Mouse (Mus musculus) forebrain, postnatal 0 days (tissue): ENCODE results near the gene Asb6. TPM values are rescaled to one million over a fixed set of nuclear protein-coding genes. Genes with fewer than 3 reads are reported as not detected.
A peak's percentile ranks its signal among the peaks of the same experiment; 100 is the strongest.

Experiments used
- ATAC-seq: fragments of 200-750 bp; cut with Nextera tagmentation; 2 replicates; pipeline ENCODE4 v1.8.0; 2017; ENCODE audit warnings: mild to moderate bottlenecking, moderate library complexity
- DNase-seq: peaks from one replicate; pipeline ENCODE4 v3.0.0-alpha.2; 2015
- H3K27ac ChIP-seq: fragments of 300-500 bp; sonication (generic); 2 replicates; pipeline ENCODE4 v1.5.1; 2014; ENCODE audit warnings: low read depth, mild to moderate bottlenecking, antibody characterized with exemption, low read length, moderate library complexity, mixed read lengths
- H3K27me3 ChIP-seq: fragments of 300-500 bp; sonication (generic); 2 replicates; pipeline ENCODE4 v1.6.1; 2014; ENCODE audit warnings: mild to moderate bottlenecking, low read length, mixed read lengths; ENCODE audit not compliant: insufficient read depth
- H3K36me3 ChIP-seq: fragments of 300-500 bp; sonication (generic); 2 replicates; pipeline ENCODE4 v1.6.1; 2014; ENCODE audit warnings: mild to moderate bottlenecking, moderate library complexity; ENCODE audit not compliant: insufficient read depth
- H3K4me1 ChIP-seq: fragments of 300-500 bp; sonication (generic); 2 replicates; pipeline ENCODE4 v1.6.1; 2014; ENCODE audit warnings: antibody characterized with exemption; ENCODE audit not compliant: insufficient read depth
- H3K4me2 ChIP-seq: fragments of 300-500 bp; sonication (generic); 2 replicates; pipeline ENCODE4 v1.6.1; 2014; ENCODE audit warnings: low read depth, mild to moderate bottlenecking, moderate library complexity
- H3K4me3 ChIP-seq: fragments of 300-500 bp; sonication (generic); 2 replicates; pipeline ENCODE4 v1.5.1; 2014; ENCODE audit warnings: low read depth, low read length, mixed read lengths
- H3K9ac ChIP-seq: fragments of 300-500 bp; sonication (generic); 2 replicates; pipeline ENCODE4 v1.6.1; 2014; ENCODE audit warnings: mild to moderate bottlenecking
- H3K9me3 ChIP-seq: fragments of 300-500 bp; sonication (generic); 2 replicates; pipeline ENCODE4 v1.6.1; 2016; ENCODE audit warnings: low read length
- CTCF ChIP-seq: sonication (generic); IDR thresholded peaks from 2 replicates; pipeline ENCODE4 v1.5.1; 2016; ENCODE audit warnings: antibody characterized with exemption, control low read depth, low read depth
- WGBS: fragments of 180-500 bp; shearing (Covaris S2); extraction: QIAGEN DNeasy Blood & Tissue Kit; methylation state at CpG from one replicate; pipeline ENCODE4 v1.1.7; 2014; 5-methylcytosine and 5-hydroxymethylcytosine counted together
- polyA plus RNA-seq: library from polyadenylated mRNA; unstranded; fragments of >200 nt; fragmentation: Nextera tagmentation; extraction: Ambion mirVana; gene quantifications from 2 replicates; pipeline ENCODE4 v1.2.1, GENCODE M21; 2015
- total RNA-seq: library from RNA; depleted of rRNA; stranded (reverse); fragments of >200 nt; gene quantifications from 2 replicates; pipeline ENCODE4 v1.2.3, GENCODE M21; 2014; rRNA removed

The Asb6 gene
- total RNA-seq, result 32.7 and 45.2 TPM in 2 replicates
- polyA plus RNA-seq, result 31.3 and 36.0 TPM in 2 replicates

DNA sequence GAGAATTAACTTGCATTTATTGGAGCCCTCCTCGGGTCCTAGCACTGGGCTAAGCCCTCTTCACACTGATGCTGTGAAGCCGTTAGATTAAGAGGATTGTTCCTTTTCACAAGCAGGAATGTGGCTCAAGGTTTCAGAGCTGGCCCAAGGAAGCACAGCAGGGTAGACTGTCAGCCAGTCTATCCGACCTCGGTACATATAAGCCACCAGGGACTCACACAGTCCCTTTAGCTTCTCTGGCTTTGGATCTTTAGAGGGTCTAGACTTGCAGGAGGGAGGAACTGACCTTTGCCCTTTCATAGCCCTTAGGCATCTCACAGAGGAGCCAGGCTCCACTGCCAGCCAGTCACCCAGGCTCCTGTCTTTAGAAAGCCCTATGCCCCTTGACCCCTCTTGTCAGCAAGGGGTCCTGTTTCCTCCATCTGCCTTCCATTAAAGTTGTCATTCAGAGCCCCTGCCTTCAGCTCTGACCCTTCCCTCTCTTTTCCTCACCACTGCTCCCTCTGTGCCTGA, at the start of gene Asb6:
Gene Asb6, minus strand, starts transcription at position 51 of the 513 bp plus-strand sequence.
- no peaks in the 10 kb centered on the region for H3K9me3 ChIP-seq
- H3K36me3 ChIP-seq, result peaks cover 1% of the 10 kb centered on the region; the same call in 1 of the 2 replicates
- ATAC-seq (no peak), DNase-seq (no peak)
- 0 out of 2 replicates have a peak, but pooled peaks cover 6% of the 10 kb centered on the region for H3K4me1 ChIP-seq
- H3K4me3 ChIP-seq, result no peak within 1 kb of the TSS
- TF ChIP-seq CTCF, result no peak
- no peak within 1 kb of the TSS for H3K9ac ChIP-seq
- H3K27me3 ChIP-seq, result no peaks in the 10 kb centered on the region
- H3K4me2 ChIP-seq, result no peak within 1 kb of the TSS
- 9% methylated on average over 4 of the region's 4 CpGs for WGBS
- no peak within 1 kb of the TSS for H3K27ac ChIP-seq

DNA sequence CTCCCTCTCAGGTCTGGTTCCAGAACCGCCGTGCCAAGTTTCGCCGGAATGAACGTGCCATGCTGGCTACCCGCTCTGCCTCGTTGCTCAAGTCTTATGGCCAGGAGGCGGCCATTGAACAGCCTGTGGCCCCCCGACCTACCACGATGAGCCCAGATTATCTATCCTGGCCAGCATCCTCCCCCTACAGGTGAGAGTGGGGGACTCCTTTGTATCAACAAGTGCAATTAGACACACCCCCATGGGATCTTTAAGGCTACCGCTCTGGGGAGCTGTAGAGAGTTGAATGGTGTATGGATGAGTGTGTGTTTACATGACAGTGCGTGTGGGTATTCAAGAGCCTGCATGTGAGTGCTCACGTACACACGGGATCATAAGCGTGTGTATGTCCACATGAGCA, 49.3 kb upstream of the Asb6 start:
- Histone ChIP-seq H3K36me3 (no peaks in the 10 kb centered on the region), H3K27ac (no peak overlapping the region), H3K4me3 (no peak overlapping the region), H3K9ac (no peak overlapping the region), H3K9me3 (no peaks in the 10 kb centered on the region), H3K27me3 (no peaks in the 10 kb centered on the region), H3K4me1 (no peaks in the 10 kb centered on the region), H3K4me2 (no peak overlapping the region)
- DNase-seq (no peak), ATAC-seq (no peak)
- WGBS, result 92% methylated on average over 15 of the region's 15 CpGs
- no peak for TF ChIP-seq CTCF

DNA sequence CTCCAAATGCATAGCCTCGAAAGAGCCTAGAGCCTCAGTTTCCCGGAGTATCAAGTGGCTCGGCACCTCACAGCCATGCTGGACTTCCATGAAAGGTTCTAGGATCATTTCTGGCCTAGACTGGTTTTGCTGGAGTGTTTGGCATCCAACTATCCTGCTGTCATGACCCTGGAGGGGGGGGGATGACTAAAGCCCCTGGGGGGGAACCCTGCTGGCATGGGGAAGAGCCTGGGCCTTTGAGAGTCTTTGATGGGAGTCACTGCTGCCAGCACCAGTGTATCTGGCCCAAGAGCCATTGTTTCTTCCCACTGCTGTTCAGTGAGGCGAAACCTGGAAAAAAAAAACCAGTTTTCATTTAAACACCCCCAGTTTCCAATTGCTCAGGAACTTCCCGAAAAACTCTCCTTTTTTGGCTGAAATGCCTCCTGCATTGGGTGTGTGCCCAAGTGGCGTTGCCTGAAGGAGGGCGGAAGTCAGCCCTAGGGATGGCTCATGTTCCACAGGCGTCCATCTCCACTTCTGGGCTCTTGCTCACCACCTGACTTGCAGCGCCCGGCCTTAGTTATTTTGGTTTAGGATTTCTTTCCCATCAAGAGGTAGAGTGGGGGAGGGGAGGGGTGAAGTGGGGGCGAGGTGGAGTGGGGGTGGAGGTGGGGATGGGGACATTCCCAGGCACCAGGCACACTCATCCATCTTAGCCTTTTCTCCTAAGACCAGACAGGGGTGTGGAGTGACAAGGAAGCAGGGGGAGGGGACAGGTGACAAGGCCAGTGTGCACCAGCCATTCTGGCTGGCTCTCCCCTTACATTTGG, 45.7 kb upstream of the Asb6 start:
- Histone ChIP-seq H3K4me3 (no peak overlapping the region), H3K36me3 (no peaks in the 10 kb centered on the region), H3K27ac (no peak overlapping the region), H3K4me1 (no peaks in the 10 kb centered on the region), H3K4me2 (no peak overlapping the region), H3K9ac (no peak overlapping the region), H3K9me3 (no peaks in the 10 kb centered on the region), H3K27me3 (no peaks in the 10 kb centered on the region)
- DNase-seq, result no peak
- TF ChIP-seq CTCF, result no peak
- ATAC-seq, result no peak; the same call in 1 of the 2 replicates
- WGBS, result 45% methylated on average over 11 of the region's 11 CpGs

DNA sequence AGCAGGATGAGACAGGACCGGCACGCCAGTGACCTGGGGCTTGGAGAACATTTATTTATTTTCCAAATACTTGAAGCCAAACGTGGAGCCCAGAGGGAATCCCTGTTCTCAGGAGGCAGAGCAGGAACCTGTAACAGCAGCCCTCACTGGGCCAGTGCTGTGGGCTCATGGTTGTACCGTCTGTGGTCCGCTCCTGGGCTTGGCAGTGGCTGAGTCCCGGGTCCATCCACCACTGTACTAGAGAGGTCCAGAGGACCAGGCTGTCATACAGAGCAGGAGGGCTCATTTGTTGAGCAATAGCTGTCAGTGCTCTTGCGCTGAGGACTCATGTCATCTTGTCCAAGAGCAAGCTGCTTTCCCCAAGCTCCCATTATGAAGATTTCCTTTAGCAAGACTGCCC, 45.0 kb upstream of the Asb6 start:
- ATAC-seq, result no peak
- no peak for DNase-seq
- no peak overlapping the region for H3K4me3 ChIP-seq

DNA sequence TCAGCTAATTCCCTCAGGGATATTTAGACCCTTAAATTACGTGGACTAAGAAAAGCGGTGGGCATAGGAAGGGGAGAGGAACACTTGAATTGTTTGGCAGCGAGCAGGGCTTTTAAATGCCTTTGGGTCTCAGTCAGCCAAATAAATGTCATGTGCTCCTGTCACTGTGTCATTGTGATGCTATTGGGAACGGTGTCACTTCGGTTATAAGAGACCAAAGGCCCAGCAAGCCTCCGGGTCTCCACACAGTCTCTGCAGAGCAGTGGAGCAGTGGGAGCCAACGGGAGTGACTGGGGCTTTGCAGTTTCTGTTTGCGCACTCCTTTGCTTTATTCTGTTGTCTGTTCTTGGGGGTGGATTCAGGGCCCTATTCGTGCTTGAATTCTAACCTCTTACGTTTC, 44.3 kb upstream of the Asb6 start:
- no peak for TF ChIP-seq CTCF

More for the DNA sequence above, 45.0 kb upstream of the Asb6 start:
- Histone ChIP-seq H3K9ac (no peak overlapping the region), H3K27me3 (no peaks in the 10 kb centered on the region), H3K36me3 (no peaks in the 10 kb centered on the region), H3K9me3 (no peaks in the 10 kb centered on the region), H3K27ac (no peak overlapping the region), H3K4me2 (no peak overlapping the region), H3K4me1 (no peaks in the 10 kb centered on the region)
- TF ChIP-seq CTCF, result no peak
- 71% methylated on average over 7 of the region's 7 CpGs for WGBS

DNA sequence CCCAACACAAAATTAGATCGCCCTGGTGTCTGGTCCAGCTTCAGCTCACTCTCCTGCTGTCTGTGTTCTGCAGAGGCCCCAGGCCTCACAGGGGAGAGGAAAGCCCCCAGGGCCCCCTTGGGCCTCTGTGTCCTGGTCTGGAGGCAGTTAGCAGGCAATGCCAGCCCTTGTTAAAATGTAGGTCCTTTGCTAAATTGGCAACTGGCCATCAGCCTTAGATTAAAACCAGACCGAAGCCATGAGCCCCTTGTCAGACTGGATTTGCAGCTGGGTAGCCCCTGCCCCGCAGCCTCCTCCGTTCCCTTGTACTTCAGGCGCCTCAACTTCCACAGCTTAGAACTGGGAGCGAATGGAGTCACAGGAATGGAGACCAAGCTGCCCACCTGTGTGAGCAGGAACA, 42.5 kb upstream of the Asb6 start:
- WGBS, result 69% methylated on average over 6 of the region's 6 CpGs

More for the DNA sequence above, 44.3 kb upstream of the Asb6 start:
- no peak for DNase-seq
- H3K9ac ChIP-seq, result no peak overlapping the region
- H3K36me3 ChIP-seq, result no peaks in the 10 kb centered on the region
- H3K4me2 ChIP-seq, result no peak overlapping the region
- peak; percentile 36; the same call in 1 of the 2 replicates for ATAC-seq
- no peaks in the 10 kb centered on the region for H3K9me3 ChIP-seq
- no peak overlapping the region for H3K27ac ChIP-seq
- no peak overlapping the region for H3K4me3 ChIP-seq
- no peaks in the 10 kb centered on the region for H3K27me3 ChIP-seq
- WGBS, result 15% methylated on average over 10 of the region's 10 CpGs
- H3K4me1 ChIP-seq, result no peaks in the 10 kb centered on the region

DNA sequence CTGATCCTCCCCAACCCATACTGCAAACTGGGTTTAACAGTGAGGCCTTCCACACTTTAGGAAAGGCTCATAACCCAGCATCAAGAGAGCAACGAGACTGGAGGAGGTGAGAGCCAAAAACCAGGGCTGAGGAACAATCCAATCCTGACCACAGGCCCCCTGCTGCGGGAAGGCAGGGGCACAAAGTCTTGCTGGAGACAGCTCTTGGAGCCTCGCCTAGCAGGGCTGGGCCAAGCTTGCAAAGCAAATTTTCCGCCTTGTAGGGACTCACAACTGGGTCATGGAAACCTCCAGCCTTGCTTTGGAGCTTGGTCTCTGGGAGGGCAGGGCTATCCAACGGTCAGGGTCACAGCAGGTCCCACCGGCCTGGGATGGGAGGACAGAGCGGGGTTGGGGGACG, 40.7 kb upstream of the Asb6 start:
- no peak overlapping the region for H3K4me3 ChIP-seq
- H3K36me3 ChIP-seq, result no peaks in the 10 kb centered on the region
- DNase-seq (no peak), ATAC-seq (no peak)
- no peaks in the 10 kb centered on the region for H3K4me1 ChIP-seq
- H3K9ac ChIP-seq, result no peak overlapping the region
- no peak overlapping the region for H3K4me2 ChIP-seq
- H3K27ac ChIP-seq, result no peak overlapping the region
- H3K9me3 ChIP-seq, result no peaks in the 10 kb centered on the region
- no peak for TF ChIP-seq CTCF
- H3K27me3 ChIP-seq, result no peaks in the 10 kb centered on the region
- 66% methylated on average over 8 of the region's 8 CpGs for WGBS

More for the DNA sequence above, 42.5 kb upstream of the Asb6 start:
- no peak overlapping the region for H3K27ac ChIP-seq
- TF ChIP-seq CTCF, result no peak
- H3K4me2 ChIP-seq, result no peak overlapping the region
- no peak for DNase-seq
- no peak overlapping the region for H3K9ac ChIP-seq
- H3K4me3 ChIP-seq, result no peak overlapping the region
- no peak for ATAC-seq
- no peaks in the 10 kb centered on the region for H3K9me3 ChIP-seq
- H3K4me1 ChIP-seq, result no peaks in the 10 kb centered on the region
- H3K36me3 ChIP-seq, result no peaks in the 10 kb centered on the region
- no peaks in the 10 kb centered on the region for H3K27me3 ChIP-seq
